Mouse (Mus musculus) T-helper 2 cell (primary cell): ENCODE measurements around the gene Olfr55.
"Not testable (repeated sequence)": the region's sequence is repeated elsewhere in the genome, so short reads cannot be mapped to it uniquely, and the experiment has no call there.

Experiments
- in situ Hi-C: fragments of 300-600 bp; cut with MboI, MseI; formaldehyde crosslinking; loops from one replicate; pipeline ENCODE4 v1.15.1; 2025; ENCODE audit warnings: high pct_unique_total_duplicates

Gene Olfr55

GRCm38 (mm10) chr17:33168147-33168546 lies at the start of gene Olfr55:
Gene Olfr55, plus strand, starts transcription at chr17:33168447.
- in situ Hi-C loops: not testable (repeated sequence)

GRCm38 (mm10) chr17:33124546-33124945 lies 43.7 kb upstream of the Olfr55 start:
- in situ Hi-C loops: no loop called here

DNA sequence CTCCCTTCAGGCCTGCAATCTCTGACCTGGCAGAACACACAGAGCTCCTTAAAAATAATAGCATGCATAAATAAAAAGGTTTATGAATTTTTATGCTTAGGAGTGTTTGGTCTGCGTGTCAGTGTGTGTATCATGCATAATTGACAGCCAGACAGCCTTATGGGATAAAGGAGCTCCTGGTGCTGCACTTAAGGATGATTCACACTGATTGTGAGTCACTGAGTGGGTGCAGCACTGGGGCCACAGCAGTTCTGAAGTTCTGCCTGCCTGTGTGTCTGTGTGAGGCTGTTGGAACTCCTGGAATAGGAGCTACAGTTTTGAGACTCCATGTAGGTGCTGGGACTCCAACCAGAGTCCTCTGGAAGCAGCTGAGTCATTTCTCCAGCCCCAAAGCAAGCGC lies 42.0 kb upstream of the Olfr55 start:
- in situ Hi-C loops: no loop called here

GRCm38 (mm10) chr17:33139261-33139820 lies 28.9 kb upstream of the Olfr55 start, which contains the start of gene Morc2b:
Gene Morc2b, minus strand, starts transcription at chr17:33139683.
- in situ Hi-C loops: no loop called here

GRCm38 (mm10) chr17:33191002-33191401 lies 22.8 kb downstream of the Olfr55 start, which contains the start of gene Olfr239:
Gene Olfr239, plus strand, starts transcription at chr17:33191302.
- in situ Hi-C loops: not testable (repeated sequence)

DNA sequence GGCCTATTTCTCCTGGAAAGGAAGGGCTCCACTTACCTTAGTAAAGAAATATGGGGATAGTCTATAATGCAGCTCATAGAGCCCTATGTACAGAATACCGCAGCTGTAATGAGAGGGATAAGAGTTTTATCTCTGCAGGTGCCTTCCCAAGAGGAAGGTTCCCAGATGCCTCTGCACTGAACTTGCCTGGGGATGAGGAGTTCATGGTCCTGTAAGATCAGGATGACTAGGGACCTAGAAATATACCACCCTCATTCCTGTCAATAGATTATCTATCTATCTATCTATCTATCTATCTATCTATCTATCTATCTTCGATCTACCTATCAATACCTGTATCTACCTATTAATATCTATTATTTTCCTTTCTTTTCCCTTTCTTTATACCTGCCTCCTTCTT lies 53.3 kb downstream of the Olfr55 start, which contains the start of gene Olfr1564:
Olfr1564 (minus strand) TSS at position 101 of the 400 bp plus-strand sequence.
- in situ Hi-C loops: no loop called here
